Mouse (Mus musculus) erythroid progenitor cell, adult 5-6 weeks (primary cell): ENCODE measurements around the gene Rasgrp2. TPM values are rescaled to one million over a fixed set of nuclear protein-coding genes. Genes with fewer than 3 reads are reported as not detected.

Experiments
- ATAC-seq: replicated peaks from 2 replicates; pipeline ENCODE4 v1.8.0; 2016; ENCODE audit warnings: moderate number of reproducible peaks, mild to moderate bottlenecking, moderate TSS enrichment, inconsistent platforms; ENCODE audit not compliant: poor library complexity, low FRiP score, severe bottlenecking
- total RNA-seq, 2 experiments: library from RNA; stranded (forward) in 1 of 2; stranded (reverse) in 1 of 2; fragments of 150-400 nt in 1 of 2; fragments of 186-747, 209-891 nt in 1 of 2; gene quantifications; 2 replicates each; pipeline versions ENCODE4 v1.2.3 to v1.2.4; 2015 to 2017; ENCODE audit warnings: low replicate concordance in 2 of 2

The Rasgrp2 gene
- total RNA-seq (2015; ENCODE audit: low replicate concordance) = 42.3 and 47.2 TPM in 2 replicates
- 29.9 and 37.7 TPM in 2 replicates for total RNA-seq (2017; ENCODE audit: low replicate concordance)

DNA sequence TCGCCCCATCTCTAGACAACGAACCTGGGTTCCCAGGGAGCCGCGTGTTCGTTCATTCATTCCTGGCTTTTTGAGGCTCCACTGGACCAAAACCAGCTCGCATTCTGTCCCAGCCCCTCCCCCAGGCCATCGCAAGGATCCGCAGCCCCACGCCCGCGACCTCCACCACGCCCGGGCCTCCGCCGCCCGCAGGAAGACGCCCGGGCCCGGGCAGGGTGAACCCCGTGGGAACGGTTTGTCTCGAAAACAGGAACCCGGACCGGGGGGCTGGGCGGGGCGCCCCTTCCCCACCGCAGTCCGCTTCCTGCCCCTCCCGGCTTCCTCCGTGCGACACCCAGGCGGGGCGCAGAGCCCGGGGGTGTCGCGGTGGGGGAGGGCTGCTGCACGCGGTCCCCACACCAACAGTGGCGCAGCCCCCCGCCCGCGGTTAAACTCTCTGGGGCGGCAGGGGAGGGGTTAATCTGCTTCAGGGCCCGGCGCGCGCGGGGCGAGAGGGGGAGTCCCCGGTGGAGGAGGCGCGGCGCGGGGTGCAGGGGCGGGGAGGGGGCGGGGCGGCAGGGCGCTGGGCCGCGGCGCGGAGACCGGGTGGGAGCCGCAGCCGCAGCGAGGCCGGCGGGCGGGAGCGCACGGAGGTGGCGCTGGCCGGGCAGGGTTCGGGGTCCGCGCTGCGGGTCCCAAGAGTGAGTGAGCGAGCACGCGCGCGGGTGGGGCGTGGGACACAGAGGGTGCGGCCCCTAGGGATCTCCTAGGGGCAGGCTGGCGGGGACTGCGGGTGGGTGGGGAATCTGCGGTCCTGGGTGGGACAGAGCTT is at the start of gene Rasgrp2:
TSS of gene Rasgrp2 (plus strand) at position 56 of the 811 bp plus-strand sequence.
- no peak for ATAC-seq

- no peak for ATAC-seq
These were observed 47.6 kb upstream of the Rasgrp2 start for GRCm38 (mm10) chr19:6351431-6352106.

GRCm38 (mm10) chr19:6352107-6352505 is 47.0 kb upstream of the Rasgrp2 start:
- ATAC-seq = no peak

DNA sequence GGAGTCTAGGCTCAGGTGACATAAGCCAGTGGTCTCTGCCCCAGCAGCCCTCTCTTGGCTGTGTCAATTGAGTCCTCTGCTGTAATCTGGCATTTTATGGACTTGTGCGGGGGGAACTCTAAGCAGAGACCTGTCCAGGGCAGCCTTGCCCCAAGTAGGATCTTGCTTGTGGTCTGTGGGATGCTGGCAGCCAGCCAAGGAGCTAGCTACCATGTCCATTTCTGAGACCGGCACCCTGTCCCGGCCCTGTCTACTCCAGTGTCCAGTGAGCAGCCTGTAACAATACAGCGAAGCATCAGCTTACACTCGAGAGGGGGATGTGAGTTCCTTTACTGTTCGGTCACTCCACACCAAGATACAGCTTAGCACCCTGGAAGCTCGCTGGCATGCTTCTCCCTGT is 45.1 kb upstream of the Rasgrp2 start:
- ATAC-seq = no peak

DNA sequence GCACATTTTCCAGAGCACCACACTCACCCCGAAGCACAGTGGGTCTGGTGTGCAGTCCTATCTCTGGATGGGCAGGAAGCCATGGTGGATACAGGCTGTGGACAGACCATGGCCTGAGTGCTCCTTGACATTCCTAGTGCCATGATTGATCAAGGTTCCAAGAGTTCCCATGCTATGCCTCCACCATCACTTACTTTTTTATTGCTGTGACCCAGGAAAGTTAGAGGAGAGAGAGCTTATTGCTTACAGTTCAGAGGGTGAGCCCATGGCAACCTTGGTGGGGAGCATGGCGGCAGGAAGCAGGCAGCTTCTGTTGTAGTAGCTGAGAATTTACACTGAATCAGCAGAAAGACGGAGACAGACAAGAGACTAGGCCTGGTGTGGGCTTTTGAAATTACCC is 37.8 kb upstream of the Rasgrp2 start:
- no peak for ATAC-seq

DNA sequence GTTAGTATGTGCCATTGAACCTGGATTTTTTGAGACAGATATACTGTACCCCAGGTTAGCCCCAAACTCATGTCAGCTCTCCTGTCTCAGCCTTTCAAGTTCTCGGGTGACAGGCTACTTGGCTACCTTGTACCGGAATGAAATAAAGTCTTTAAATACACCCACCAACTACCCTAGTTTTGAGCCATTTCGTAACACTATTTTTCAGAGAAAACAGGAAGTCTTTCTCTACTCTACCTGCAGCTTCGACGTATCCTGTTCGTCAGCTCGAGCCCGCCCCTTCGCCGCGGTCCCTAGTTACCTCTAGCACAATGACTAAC is 36.1 kb upstream of the Rasgrp2 start:
- ATAC-seq = no peak; the same call in 1 of the 2 replicates

GRCm38 (mm10) chr19:6363411-6364240 is 35.5 kb upstream of the Rasgrp2 start, which contains the start of gene Sf1:
Gene Sf1 (plus strand): TSS chr19:6363690.
- peak; percentile 90 for ATAC-seq

DNA sequence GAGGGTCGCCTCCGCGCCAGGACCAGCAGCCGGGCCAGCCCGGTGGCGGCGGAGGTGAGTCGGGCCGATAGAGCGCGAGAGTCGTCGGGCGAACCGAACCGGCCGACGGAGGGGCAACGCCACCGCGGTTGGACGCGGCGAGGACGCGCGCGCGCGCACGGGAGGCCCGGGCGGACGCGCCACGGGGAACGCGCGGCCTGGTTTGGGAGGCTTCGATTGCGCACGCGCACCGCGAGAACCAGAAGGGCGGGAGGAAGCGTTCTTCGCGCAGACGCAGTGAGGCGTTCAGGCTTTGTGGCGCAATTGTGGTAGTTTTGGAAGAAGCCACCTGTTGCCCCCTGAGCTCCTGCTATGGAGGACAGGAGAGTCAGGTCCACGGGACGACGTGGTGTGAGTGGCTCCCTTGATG is 34.8 kb upstream of the Rasgrp2 start:
- ATAC-seq = peak; percentile 64

- ATAC-seq = no peak
These were observed 34.3 kb upstream of the Rasgrp2 start for GRCm38 (mm10) chr19:6364842-6365241.

GRCm38 (mm10) chr19:6370175-6370574 is 29.0 kb upstream of the Rasgrp2 start:
- no peak for ATAC-seq

DNA sequence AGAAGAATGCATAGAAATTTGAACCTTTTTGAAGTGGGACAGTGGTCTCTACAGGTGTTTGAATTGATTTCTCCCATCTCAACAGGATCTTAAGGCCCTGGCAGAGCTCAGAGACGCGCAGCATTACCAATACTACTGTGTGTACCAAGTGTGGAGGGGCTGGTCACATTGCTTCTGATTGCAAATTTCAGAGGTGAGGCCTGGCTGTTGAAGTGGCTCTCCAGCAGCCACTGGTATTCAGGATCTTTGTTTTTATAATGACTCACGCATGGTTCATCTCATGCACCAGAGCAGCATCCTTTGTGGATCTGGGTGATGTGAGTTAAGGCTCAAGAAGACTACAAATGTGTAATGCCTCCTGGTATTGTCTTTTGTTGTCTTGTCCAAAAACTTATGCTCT is 26.7 kb upstream of the Rasgrp2 start:
- ATAC-seq = no peak

GRCm38 (mm10) chr19:6373539-6374400 is 25.4 kb upstream of the Rasgrp2 start:
- ATAC-seq = peak; percentile 74

- no peak for ATAC-seq
These were observed 24.6 kb upstream of the Rasgrp2 start for GRCm38 (mm10) chr19:6374571-6374970.

- ATAC-seq = no peak
These were observed 23.5 kb upstream of the Rasgrp2 start for GRCm38 (mm10) chr19:6375423-6376254.

GRCm38 (mm10) chr19:6376255-6376564 is 22.9 kb upstream of the Rasgrp2 start:
- ATAC-seq = no peak

DNA sequence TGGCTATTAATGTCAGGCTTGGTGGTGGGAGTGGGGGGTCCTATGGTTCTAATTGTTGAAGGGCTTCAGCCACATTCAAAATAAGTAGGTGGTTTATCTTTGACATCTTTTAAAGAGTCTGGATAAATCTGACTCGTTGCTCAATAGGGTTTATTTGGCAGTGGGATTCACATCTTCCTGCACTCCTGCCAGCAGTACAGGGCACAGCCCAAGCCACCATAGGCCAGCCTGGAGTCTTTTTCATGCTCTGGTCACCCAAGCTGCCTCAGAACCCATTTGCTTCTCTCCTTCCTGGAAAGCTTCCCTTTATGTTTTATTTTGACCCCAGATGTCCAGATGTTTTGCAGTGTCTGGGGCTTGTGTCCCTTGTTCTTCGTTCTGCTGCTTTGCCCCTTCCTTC is 22.5 kb upstream of the Rasgrp2 start:
- ATAC-seq = no peak

DNA sequence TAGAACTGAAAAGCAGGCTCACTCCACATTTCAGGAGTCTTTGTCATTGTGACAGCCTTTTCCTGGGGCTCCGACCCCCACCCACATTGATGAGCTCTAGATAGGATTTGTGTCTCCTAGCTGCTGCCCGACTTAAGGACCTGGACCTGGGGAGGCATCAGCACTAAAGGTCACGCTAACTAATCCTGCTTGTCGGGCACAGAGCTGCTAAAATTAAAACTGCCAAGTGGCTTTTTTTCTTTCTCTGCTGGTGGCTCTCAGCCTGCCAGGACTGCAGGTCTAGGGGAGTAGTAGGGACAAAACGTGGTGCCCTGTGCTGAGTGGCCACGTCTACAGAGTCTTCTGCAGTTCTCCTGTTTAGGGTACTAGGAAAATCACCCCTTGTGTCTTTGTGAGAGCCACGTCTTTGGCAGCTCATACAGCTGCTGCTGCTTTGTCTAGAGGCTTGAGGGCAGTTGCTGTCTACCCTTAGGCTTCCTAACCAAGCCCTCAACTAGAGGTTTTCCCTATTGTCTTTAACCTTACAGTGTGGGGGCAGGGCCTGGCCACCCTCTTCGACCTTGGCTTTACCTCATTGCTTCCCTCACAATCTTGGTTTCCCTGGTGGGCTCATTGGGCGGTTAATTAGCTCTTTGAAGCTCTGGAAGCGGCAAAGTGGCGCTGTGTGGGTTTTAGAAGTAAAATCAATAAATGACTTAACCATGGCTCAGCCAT is 21.7 kb upstream of the Rasgrp2 start:
- ATAC-seq = no peak
